Mouse (Mus musculus) frontal cortex, postnatal 25 days (tissue): ENCODE data around the gene Slc23a2.

Source experiments
- DNase-seq, 2 experiments: peaks; one replicate each; pipeline ENCODE4 v3.0.0; 2022; ENCODE audit warnings: low spot score in 2 of 2

Slc23a2 gene

GRCm38 (mm10) chr2:132048143-132048772 is 96.7 kb downstream of the Slc23a2 start:
- DNase-seq = no peak

GRCm38 (mm10) chr2:132047364-132047763 is 97.5 kb downstream of the Slc23a2 start:
- no peak for DNase-seq

- DNase-seq = no peak
These were observed 98.2 kb downstream of the Slc23a2 start for GRCm38 (mm10) chr2:132046659-132047058.

- DNase-seq = no peak
These were observed 100.3 kb downstream of the Slc23a2 start for GRCm38 (mm10) chr2:132044320-132045274.

GRCm38 (mm10) chr2:132043101-132043621 is 101.7 kb downstream of the Slc23a2 start:
- DNase-seq = no peak

GRCm38 (mm10) chr2:132039894-132040293 is 105.0 kb downstream of the Slc23a2 start:
- DNase-seq = no peak

GRCm38 (mm10) chr2:132036326-132036725 is 108.6 kb downstream of the Slc23a2 start:
- DNase-seq = no peak

- DNase-seq = no peak
These were observed 109.5 kb downstream of the Slc23a2 start for GRCm38 (mm10) chr2:132035470-132035835.

- DNase-seq = no peak
These were observed 110.1 kb downstream of the Slc23a2 start for GRCm38 (mm10) chr2:132034590-132035469.

GRCm38 (mm10) chr2:132031364-132032095 is 113.4 kb downstream of the Slc23a2 start:
- no peak for DNase-seq

GRCm38 (mm10) chr2:132030418-132031363 is 114.2 kb downstream of the Slc23a2 start:
- no peak for DNase-seq

GRCm38 (mm10) chr2:132029646-132030417 is 115.1 kb downstream of the Slc23a2 start, which contains the start of gene Rassf2:
Rassf2 (minus strand) TSS chr2:132030258.
- peak; percentile 44 to 63 for DNase-seq

- DNase-seq = peak in 1 of 2 experiments; percentile 28
These were observed 115.9 kb downstream of the Slc23a2 start for GRCm38 (mm10) chr2:132028894-132029605.

GRCm38 (mm10) chr2:132028107-132028506 is 116.8 kb downstream of the Slc23a2 start:
- DNase-seq = no peak

GRCm38 (mm10) chr2:132027366-132027765 is 117.5 kb downstream of the Slc23a2 start:
- no peak for DNase-seq

GRCm38 (mm10) chr2:132024028-132024427 is 120.9 kb downstream of the Slc23a2 start:
- DNase-seq = no peak

GRCm38 (mm10) chr2:132022621-132023020 is 122.3 kb downstream of the Slc23a2 start:
- no peak for DNase-seq

- DNase-seq = no peak
These were observed 123.3 kb downstream of the Slc23a2 start for GRCm38 (mm10) chr2:132021616-132022015.
